Mouse (Mus musculus) testis, postnatal 14 days (tissue): Measurements from ENCODE around the gene Gm3755.
"Not testable (repeated sequence)": the region's sequence is repeated elsewhere in the genome, so short reads cannot be mapped to it uniquely, and the experiment has no call there.

Experiments
- DNase-seq: peaks from one replicate; pipeline ENCODE4 v3.0.0; 2021; ENCODE audit warnings: low spot score

Gm3755 gene

GRCm38 (mm10) chr14:7450817-7451216 is at the start of gene Gm3755:
Gm3755 (minus strand) TSS chr14:7450917.
- not testable (repeated sequence) for DNase-seq

GRCm38 (mm10) chr14:7488731-7489130 is 38.0 kb upstream of the Gm3755 start:
- not testable (repeated sequence) for DNase-seq

GRCm38 (mm10) chr14:7483662-7484061 is 32.9 kb upstream of the Gm3755 start, which contains the start of gene Gm3752:
Gm3752 (minus strand) TSS chr14:7483762.
- DNase-seq, result not testable (repeated sequence)

GRCm38 (mm10) chr14:7422496-7422895 is 28.2 kb downstream of the Gm3755 start:
- DNase-seq, result not testable (repeated sequence)
